Mouse (Mus musculus) E14TG2a.4 (cell line): Measurements from ENCODE around the gene Ston2.

Experiments used
- H3K27me3 ChIP-seq: 2 replicates; pipeline ENCODE4 v1.6.1; 2014; ENCODE audit warnings: low read length, control low read depth; ENCODE audit not compliant: insufficient read depth
- H3K36me3 ChIP-seq: 2 replicates; pipeline ENCODE4 v1.6.1; 2014; ENCODE audit warnings: low read length, control low read depth; ENCODE audit not compliant: insufficient read depth
- H3K4me1 ChIP-seq: replicated peaks from 2 replicates; pipeline ENCODE4 v1.6.1; 2014; ENCODE audit warnings: low read depth, low read length, control low read depth
- H3K4me3 ChIP-seq: replicated peaks from 2 replicates; pipeline ENCODE4 v1.5.1; 2014; ENCODE audit warnings: mild to moderate bottlenecking, low read length
- H3K9me3 ChIP-seq: 2 replicates; pipeline ENCODE4 v1.6.1; 2014; ENCODE audit warnings: low read length, control low read depth
- CTCF ChIP-seq: conservative IDR thresholded peaks from 2 replicates; pipeline ENCODE4 v1.5.1; 2014; ENCODE audit warnings: low read length
- NANOG ChIP-seq: IDR thresholded peaks from 2 replicates; pipeline ENCODE4 v1.6.1; 2014; ENCODE audit warnings: borderline replicate concordance, low read length, mixed read lengths
- POU5F1 ChIP-seq: IDR thresholded peaks from 2 replicates; pipeline ENCODE4 v1.6.1; 2014; ENCODE audit warnings: low read length, borderline replicate concordance

The Ston2 gene

GRCm38 (mm10) chr12:91778211-91779003 lies 9.8 kb downstream of the Ston2 start:
- no peak for TF ChIP-seq CTCF
- Histone ChIP-seq H3K4me3 (peak overlapping the region; percentile 91), H3K4me1 (peaks cover 15% of the 10 kb centered on the region), H3K27me3 (peaks cover 22% of the 10 kb centered on the region), H3K9me3 (no peaks in the 10 kb centered on the region), H3K36me3 (no peaks in the 10 kb centered on the region)

- Histone ChIP-seq H3K36me3 (no peaks in the 10 kb centered on the region), H3K9me3 (no peaks in the 10 kb centered on the region), H3K4me1 (peaks cover 15% of the 10 kb centered on the region), H3K4me3 (no peak overlapping the region), H3K27me3 (peaks cover 22% of the 10 kb centered on the region)
- no peak for TF ChIP-seq CTCF
- TF ChIP-seq POU5F1, result no peak
- TF ChIP-seq NANOG, result no peak
These were observed 11.8 kb downstream of the Ston2 start for GRCm38 (mm10) chr12:91776342-91776741.

- Histone ChIP-seq H3K36me3 (no peaks in the 10 kb centered on the region), H3K9me3 (no peaks in the 10 kb centered on the region), H3K4me1 (peaks cover 15% of the 10 kb centered on the region), H3K4me3 (no peak overlapping the region), H3K27me3 (peaks cover 20% of the 10 kb centered on the region)
- TF ChIP-seq POU5F1 (no peak), NANOG (no peak), CTCF (no peak)
These were observed 13.3 kb downstream of the Ston2 start for GRCm38 (mm10) chr12:91774811-91775284.

GRCm38 (mm10) chr12:91768871-91769270 lies 19.3 kb downstream of the Ston2 start:
- Histone ChIP-seq H3K27me3 (no peaks in the 10 kb centered on the region), H3K4me1 (peaks cover 23% of the 10 kb centered on the region), H3K36me3 (no peaks in the 10 kb centered on the region), H3K4me3 (no peak overlapping the region), H3K9me3 (no peaks in the 10 kb centered on the region)
- TF ChIP-seq NANOG (no peak), POU5F1 (no peak), CTCF (no peak)

- Histone ChIP-seq H3K27me3 (no peaks in the 10 kb centered on the region), H3K4me3 (no peak overlapping the region), H3K36me3 (no peaks in the 10 kb centered on the region), H3K4me1 (peaks cover 24% of the 10 kb centered on the region), H3K9me3 (no peaks in the 10 kb centered on the region)
- no peak for TF ChIP-seq POU5F1
- no peak for TF ChIP-seq NANOG
- TF ChIP-seq CTCF, result no peak
These were observed 20.0 kb downstream of the Ston2 start for GRCm38 (mm10) chr12:91768176-91768575.

GRCm38 (mm10) chr12:91766338-91767107 lies 21.7 kb downstream of the Ston2 start:
- H3K36me3 ChIP-seq, result no peaks in the 10 kb centered on the region; the same call in 1 of the 2 replicates
- TF ChIP-seq POU5F1, result no peak
- TF ChIP-seq CTCF, result no peak
- no peak for TF ChIP-seq NANOG
- H3K9me3 ChIP-seq, result no peaks in the 10 kb centered on the region
- no peak overlapping the region for H3K4me3 ChIP-seq
- H3K27me3 ChIP-seq, result no peaks in the 10 kb centered on the region
- H3K4me1 ChIP-seq, result peaks cover 30% of the 10 kb centered on the region

- Histone ChIP-seq H3K4me1 (peaks cover 30% of the 10 kb centered on the region), H3K4me3 (no peak overlapping the region), H3K36me3 (no peaks in the 10 kb centered on the region; the same call in 1 of the 2 replicates), H3K27me3 (no peaks in the 10 kb centered on the region), H3K9me3 (no peaks in the 10 kb centered on the region)
- TF ChIP-seq NANOG (no peak), POU5F1 (no peak), CTCF (no peak)
These were observed 22.7 kb downstream of the Ston2 start for GRCm38 (mm10) chr12:91765504-91765903.

- Histone ChIP-seq H3K4me3 (no peak overlapping the region), H3K36me3 (no peaks in the 10 kb centered on the region; the same call in 1 of the 2 replicates), H3K9me3 (no peaks in the 10 kb centered on the region), H3K4me1 (peaks cover 30% of the 10 kb centered on the region), H3K27me3 (no peaks in the 10 kb centered on the region)
- no peak for TF ChIP-seq POU5F1
- no peak for TF ChIP-seq NANOG
- no peak for TF ChIP-seq CTCF
These were observed 23.1 kb downstream of the Ston2 start for GRCm38 (mm10) chr12:91765054-91765453.
